Mouse (Mus musculus): Measurements from ENCODE around the gene Tmem231. TPM values are rescaled to one million over a fixed set of nuclear protein-coding genes. Genes with fewer than 3 reads are reported as not detected.
A peak's percentile ranks its signal among the peaks of the same experiment; 100 is the strongest.

Tmem231 gene
- polyA plus RNA-seq, 1 experiment from 2014 or later = 18.6 TPM

DNA sequence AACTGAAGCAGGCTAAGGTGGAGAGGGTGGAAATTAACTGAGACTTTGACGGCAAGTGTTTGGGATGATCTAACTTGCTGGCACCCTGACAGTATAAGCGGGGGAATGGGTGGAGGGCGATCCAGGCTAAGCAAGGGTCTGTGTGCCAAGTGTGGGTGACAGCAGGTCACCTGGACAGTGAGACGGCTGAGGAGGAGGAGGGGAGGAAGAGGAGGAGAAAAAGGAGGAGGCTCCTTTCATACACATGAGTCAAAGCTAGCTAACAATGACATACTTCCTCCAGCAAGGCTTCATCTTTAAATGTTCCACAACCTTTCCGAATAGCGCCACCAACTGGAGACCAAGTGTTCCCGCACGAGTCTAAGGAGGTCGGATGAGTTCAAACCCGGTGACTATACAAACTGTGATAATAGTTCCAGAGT is 10.3 kb downstream of the Tmem231 start:
- Histone ChIP-seq H3K36me3 (replicated peaks) (0 out of 2 replicates have a peak, but pooled peaks cover 2% of the 10 kb centered on the region), H3K4me3 (replicated peaks) (no peak overlapping the region), H3K4me2 (no peak overlapping the region), H3K4me1 (no peaks in the 10 kb centered on the region), H3K9me3 (no peaks in the 10 kb centered on the region), H3K27ac (no peak overlapping the region), H3K27me3 (no peaks in the 10 kb centered on the region), H3K9ac (no peak overlapping the region)
- no peak for ATAC-seq (ENCODE audit: low FRiP score)
- 36% methylated on average over 10 of the region's 10 CpGs for WGBS

DNA sequence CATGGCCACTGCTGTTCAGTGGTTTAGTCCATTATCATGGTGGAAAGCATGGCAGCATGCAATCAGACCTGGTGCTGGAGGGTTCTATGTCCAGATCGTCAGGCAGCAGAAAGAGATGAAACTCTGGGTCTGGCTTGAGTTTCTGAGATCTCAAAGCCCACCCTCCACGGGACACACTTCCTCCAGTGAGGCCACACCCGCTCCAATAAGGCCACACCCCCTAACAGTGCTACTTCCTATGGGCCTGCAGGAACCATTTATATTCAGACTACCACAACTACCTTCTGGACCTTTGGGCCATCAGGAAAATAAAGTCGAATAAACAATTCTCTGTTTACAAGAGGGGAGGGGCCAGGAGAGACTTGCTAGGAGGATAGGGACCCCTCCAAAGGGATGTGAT is 12.7 kb downstream of the Tmem231 start:
- Histone ChIP-seq H3K4me1 (no peaks in the 10 kb centered on the region), H3K4me2 (no peak overlapping the region), H3K9ac (no peak overlapping the region), H3K9me3 (no peaks in the 10 kb centered on the region), H3K4me3 (replicated peaks) (no peak overlapping the region), H3K36me3 (replicated peaks) (peaks cover 13% of the 10 kb centered on the region; the same call in 1 of the 2 replicates), H3K27ac (no peak overlapping the region), H3K27me3 (no peaks in the 10 kb centered on the region)
- WGBS = 81% methylated on average over 4 of the region's 4 CpGs
- ATAC-seq (ENCODE audit: low FRiP score) = no peak

GRCm38 (mm10) chr8:111919663-111920062 is 14.0 kb downstream of the Tmem231 start:
- Histone ChIP-seq H3K4me1 (no peaks in the 10 kb centered on the region), H3K4me3 (replicated peaks) (no peak overlapping the region), H3K27ac (no peak overlapping the region), H3K27me3 (no peaks in the 10 kb centered on the region), H3K36me3 (replicated peaks) (peaks cover 13% of the 10 kb centered on the region; the same call in 1 of the 2 replicates), H3K9ac (no peak overlapping the region), H3K4me2 (no peak overlapping the region), H3K9me3 (no peaks in the 10 kb centered on the region)
- WGBS = 83% methylated on average over 2 of the region's 2 CpGs
- ATAC-seq (ENCODE audit: low FRiP score) = no peak

DNA sequence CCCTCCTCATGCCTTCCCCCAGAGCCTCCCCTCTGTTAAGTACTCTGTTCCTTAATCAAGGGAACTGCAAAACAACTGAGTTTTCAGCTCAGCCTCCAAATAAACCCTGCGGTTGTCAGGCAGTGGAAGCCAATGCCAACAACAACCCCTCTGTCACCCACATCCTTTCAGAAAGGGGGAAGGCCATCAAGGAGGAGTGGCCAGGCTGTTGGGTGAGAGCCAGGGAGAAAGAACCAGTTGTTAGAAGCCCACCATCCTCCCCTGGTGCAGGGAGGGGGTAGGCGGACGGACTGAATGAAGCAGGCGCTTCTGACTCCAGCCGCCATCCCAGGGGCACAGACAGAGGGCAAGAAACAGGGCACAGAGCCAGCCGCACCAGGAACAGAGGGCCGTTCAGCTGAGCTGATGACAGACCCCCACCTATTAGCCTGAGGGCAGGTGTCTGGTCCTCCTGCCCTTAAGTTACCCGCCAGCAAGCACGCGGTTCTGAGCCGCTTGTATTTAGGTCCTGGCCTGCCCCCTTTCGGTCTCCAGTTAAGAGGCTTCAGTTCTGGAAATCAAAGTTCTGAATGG is 20.7 kb downstream of the Tmem231 start:
- H3K4me3 ChIP-seq (replicated peaks) = no peak overlapping the region
- H3K36me3 ChIP-seq (replicated peaks) = 0 out of 2 replicates have a peak, but pooled peaks cover 6% of the 10 kb centered on the region
- H3K4me2 ChIP-seq = peak overlapping the region; percentile 11; the same call in 1 of the 2 replicates
- peak; percentile 68; the same call in 1 of the 2 replicates for ATAC-seq (ENCODE audit: low FRiP score)
- peak overlapping the region; percentile 57 for H3K27ac ChIP-seq
- H3K9me3 ChIP-seq = no peaks in the 10 kb centered on the region
- no peak overlapping the region for H3K9ac ChIP-seq
- WGBS = 40% methylated on average over 12 of the region's 12 CpGs
- H3K4me1 ChIP-seq = peaks cover 16% of the 10 kb centered on the region
- peaks cover 20% of the 10 kb centered on the region for H3K27me3 ChIP-seq

GRCm38 (mm10) chr8:111911572-111911971 is 22.1 kb downstream of the Tmem231 start:
- no peak overlapping the region for H3K4me2 ChIP-seq
- 41% methylated on average over 7 of the region's 7 CpGs for WGBS
- H3K4me1 ChIP-seq = peaks cover 16% of the 10 kb centered on the region
- no peak overlapping the region for H3K9ac ChIP-seq
- H3K36me3 ChIP-seq (replicated peaks) = 0 out of 2 replicates have a peak, but pooled peaks cover 3% of the 10 kb centered on the region
- peaks cover 20% of the 10 kb centered on the region for H3K27me3 ChIP-seq
- H3K9me3 ChIP-seq = no peaks in the 10 kb centered on the region
- no peak for ATAC-seq (ENCODE audit: low FRiP score)
- no peak overlapping the region for H3K27ac ChIP-seq
- no peak overlapping the region for H3K4me3 ChIP-seq (replicated peaks)

GRCm38 (mm10) chr8:111909621-111910450 is 23.8 kb downstream of the Tmem231 start, which contains the start of gene Chst5:
Chst5 (minus strand) TSS chr8:111910447.
- H3K36me3 ChIP-seq (replicated peaks) = no peaks in the 10 kb centered on the region
- no peak within 1 kb of the TSS for H3K27ac ChIP-seq
- peak within 1 kb of the TSS; percentile 59 for H3K4me2 ChIP-seq
- 3% methylated on average over 47 of the region's 47 CpGs for WGBS
- H3K27me3 ChIP-seq = peaks cover 20% of the 10 kb centered on the region
- ATAC-seq (ENCODE audit: low FRiP score) = peak; percentile 71
- H3K4me3 ChIP-seq (replicated peaks) = peak within 1 kb of the TSS; percentile 39
- H3K4me1 ChIP-seq = peaks cover 16% of the 10 kb centered on the region
- H3K9ac ChIP-seq = peak within 1 kb of the TSS; percentile 56
- H3K9me3 ChIP-seq = no peaks in the 10 kb centered on the region

GRCm38 (mm10) chr8:111905500-111906121 is 28.1 kb downstream of the Tmem231 start:
- Histone ChIP-seq H3K4me2 (no peak overlapping the region), H3K36me3 (replicated peaks) (no peaks in the 10 kb centered on the region), H3K27ac (no peak overlapping the region), H3K9me3 (no peaks in the 10 kb centered on the region), H3K27me3 (peaks cover 20% of the 10 kb centered on the region), H3K4me3 (replicated peaks) (no peak overlapping the region), H3K4me1 (peaks cover 5% of the 10 kb centered on the region), H3K9ac (no peak overlapping the region)
- no peak for ATAC-seq (ENCODE audit: low FRiP score)
- 78% methylated on average over 7 of the region's 8 CpGs for WGBS

DNA sequence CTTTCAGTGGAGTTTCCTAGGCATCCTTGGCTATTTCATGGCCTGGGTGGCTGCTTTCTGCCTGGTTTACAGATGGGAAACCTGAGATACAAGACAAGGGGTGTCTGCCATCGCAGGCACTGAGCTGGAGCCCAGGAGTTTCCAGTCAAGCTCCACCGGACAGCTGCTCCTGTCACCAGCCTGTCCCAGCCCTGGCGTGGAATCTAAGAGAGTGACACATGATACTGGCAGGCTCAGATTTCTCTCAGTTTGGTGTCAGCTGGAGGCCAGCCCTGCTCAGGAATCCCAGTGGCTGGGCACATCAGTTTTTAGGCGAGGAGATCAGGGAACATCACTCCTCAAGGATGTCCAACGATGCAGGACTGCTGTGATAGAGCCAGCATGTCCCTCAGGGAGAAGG is 31.6 kb downstream of the Tmem231 start:
- Histone ChIP-seq H3K36me3 (replicated peaks) (no peaks in the 10 kb centered on the region), H3K9me3 (no peaks in the 10 kb centered on the region), H3K27ac (no peak overlapping the region), H3K4me1 (no peaks in the 10 kb centered on the region), H3K4me2 (no peak overlapping the region), H3K27me3 (no peaks in the 10 kb centered on the region), H3K9ac (no peak overlapping the region), H3K4me3 (replicated peaks) (no peak overlapping the region)
- ATAC-seq (ENCODE audit: low FRiP score) = no peak
- WGBS = 43% methylated on average over 5 of the region's 5 CpGs

- Histone ChIP-seq H3K4me2 (no peak overlapping the region), H3K9me3 (no peaks in the 10 kb centered on the region), H3K9ac (no peak overlapping the region), H3K27me3 (no peaks in the 10 kb centered on the region), H3K36me3 (replicated peaks) (no peaks in the 10 kb centered on the region), H3K27ac (no peak overlapping the region), H3K4me3 (replicated peaks) (no peak overlapping the region), H3K4me1 (no peaks in the 10 kb centered on the region)
- ATAC-seq (ENCODE audit: low FRiP score) = no peak
- 41% methylated on average over 10 of the region's 10 CpGs for WGBS
Observed at GRCm38 (mm10) chr8:111898586-111898985, 35.1 kb downstream of the Tmem231 start.

- no peak overlapping the region for H3K27ac ChIP-seq
- WGBS = 87% methylated on average over 7 of the region's 7 CpGs
- H3K9ac ChIP-seq = no peak overlapping the region
- H3K27me3 ChIP-seq = peaks cover 28% of the 10 kb centered on the region
- peaks cover 5% of the 10 kb centered on the region; the same call in 1 of the 2 replicates for H3K4me1 ChIP-seq
- ATAC-seq (ENCODE audit: low FRiP score) = no peak
- H3K4me3 ChIP-seq (replicated peaks) = no peak overlapping the region
- no peak overlapping the region for H3K4me2 ChIP-seq
- no peaks in the 10 kb centered on the region for H3K36me3 ChIP-seq (replicated peaks)
- no peaks in the 10 kb centered on the region for H3K9me3 ChIP-seq
Observed at GRCm38 (mm10) chr8:111894955-111895354, 38.7 kb downstream of the Tmem231 start.

DNA sequence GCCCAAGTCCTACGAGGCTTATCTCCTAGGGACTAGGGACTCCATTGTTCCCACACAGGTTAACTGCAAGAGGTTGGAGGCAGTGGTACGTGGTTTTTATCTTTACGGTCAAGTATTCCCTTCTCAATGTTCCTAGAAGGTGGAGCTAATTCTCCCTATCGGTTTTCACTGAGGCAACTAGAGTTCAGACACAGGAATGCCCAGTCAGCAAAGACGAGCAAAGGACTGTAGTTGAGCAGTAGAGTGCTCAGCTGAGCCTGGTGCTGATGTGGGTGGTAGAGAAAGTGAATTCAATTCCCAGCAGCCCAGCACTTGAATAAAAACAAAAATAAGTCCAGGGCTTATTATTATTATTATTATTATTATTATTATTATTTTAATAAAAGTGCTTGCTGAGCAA is 41.1 kb downstream of the Tmem231 start:
- 69% methylated on average over 5 of the region's 5 CpGs for WGBS
- no peaks in the 10 kb centered on the region for H3K36me3 ChIP-seq (replicated peaks)
- H3K9ac ChIP-seq = no peak overlapping the region
- no peaks in the 10 kb centered on the region for H3K9me3 ChIP-seq
- no peak for ATAC-seq (ENCODE audit: low FRiP score)
- H3K4me1 ChIP-seq = peaks cover 7% of the 10 kb centered on the region; the same call in 1 of the 2 replicates
- H3K4me3 ChIP-seq (replicated peaks) = no peak overlapping the region
- H3K27me3 ChIP-seq = peaks cover 49% of the 10 kb centered on the region
- H3K27ac ChIP-seq = no peak overlapping the region
- no peak overlapping the region for H3K4me2 ChIP-seq

DNA sequence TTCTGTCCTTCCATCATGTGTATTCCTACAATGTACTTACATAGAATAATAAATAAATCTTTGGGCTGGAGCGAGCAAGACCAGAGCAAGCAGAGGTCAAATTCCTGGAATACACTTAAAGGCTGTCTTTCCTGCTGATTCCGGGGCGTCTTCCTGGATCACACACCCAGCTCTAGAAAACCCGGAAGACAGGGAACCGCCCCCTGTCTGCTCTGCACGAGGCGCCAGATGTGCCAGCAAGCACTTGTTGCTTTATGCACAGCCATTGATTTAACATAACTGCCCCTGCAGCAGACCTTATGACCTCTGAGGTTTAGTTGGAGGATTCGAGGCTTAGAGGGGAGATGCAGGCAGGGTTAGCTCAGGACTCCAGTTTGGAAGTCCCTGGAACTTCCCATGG is 41.7 kb downstream of the Tmem231 start:
- Histone ChIP-seq H3K36me3 (replicated peaks) (no peaks in the 10 kb centered on the region), H3K9ac (no peak overlapping the region), H3K4me1 (peaks cover 7% of the 10 kb centered on the region; the same call in 1 of the 2 replicates), H3K4me2 (no peak overlapping the region), H3K27ac (no peak overlapping the region), H3K4me3 (replicated peaks) (no peak overlapping the region), H3K27me3 (peaks cover 49% of the 10 kb centered on the region), H3K9me3 (no peaks in the 10 kb centered on the region)
- ATAC-seq (ENCODE audit: low FRiP score) = no peak
- 54% methylated on average over 8 of the region's 8 CpGs for WGBS
